ENCODE assay signal across 26 mouse cellular contexts in the genomic region with DNA sequence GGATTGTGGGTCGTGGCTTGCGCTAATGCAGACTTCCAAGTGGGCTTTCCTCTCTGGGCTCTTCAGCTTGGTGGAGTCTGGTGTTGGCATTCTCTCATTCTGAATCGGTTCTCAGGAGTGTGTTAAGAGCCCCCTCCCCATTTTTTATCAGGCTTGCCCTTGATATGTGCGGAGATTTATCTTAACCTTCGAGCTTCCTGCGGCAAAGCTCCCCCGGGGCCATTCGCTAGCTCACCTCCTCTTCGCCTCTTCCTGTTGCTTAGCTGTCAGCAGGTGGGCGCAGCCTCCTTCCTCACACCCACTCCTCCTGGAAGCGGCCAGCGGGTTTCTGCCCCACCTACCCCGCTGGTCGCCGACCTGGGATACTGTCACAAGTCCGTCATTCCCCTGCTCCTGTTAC. TPM values are rescaled to one million over a fixed set of nuclear protein-coding genes. Genes with fewer than 3 reads are reported as not detected.
DNase-seq lines count a peak whose midpoint lies in the region; ATAC-seq and TF ChIP-seq lines count a peak whose summit lies in the region.
"Had no signal": no experiment of that assay in that cellular context is flagged by ENCODE, and none has a peak within 500 bp of the region (broad histone marks: within the 10 kb centered on the region; RNA-seq: fewer than 3 reads in every experiment).

No protein-coding gene starts in this region.

- no peak for TF ChIP-seq CTCF in hindbrain, postnatal 0 days (IDR thresholded peaks at IDR 0.05; ENCODE audit: low read depth)
- no peak for TF ChIP-seq CTCF in ES-Bruce4 (IDR thresholded peaks at IDR 0.05; ENCODE audit: low read depth, low read length)

- no peak for TF ChIP-seq POLR2A in ES-Bruce4 (IDR thresholded peaks at IDR 0.05; ENCODE audit: insufficient read depth, low read length)

- peak overlapping the region; percentile 12; the same call in 1 of the 2 replicates for H3K4me3 ChIP-seq in heart, embryonic 11.5 days (ENCODE audit: low read depth, low read length)
- peak overlapping the region; percentile 28; the same call in 1 of the 2 replicates for H3K4me3 ChIP-seq in hindbrain, embryonic 10.5 days
- H3K4me3 ChIP-seq in hindbrain, postnatal 0 days (ENCODE audit: low read length), result no peak overlapping the region
- no peak overlapping the region for H3K4me3 ChIP-seq in ES-Bruce4 (ENCODE audit: low read depth, low read length)
- H3K4me3 ChIP-seq in midbrain, embryonic 15.5 days, result no peak overlapping the region
- H3K4me3 ChIP-seq: embryonic facial prominence, embryonic 13.5 days; forebrain, embryonic 15.5 days; limb, embryonic 15.5 days; liver, embryonic 15.5 days had no signal

- no peak for ATAC-seq in heart, embryonic 11.5 days (replicated peaks; ENCODE audit: insufficient number of reproducible peaks, low FRiP score, low TSS enrichment)
- ATAC-seq in hindbrain, postnatal 0 days, result no peak
- no peak for ATAC-seq in midbrain, embryonic 15.5 days (replicated peaks)
- no peak for ATAC-seq in erythroblast, adult 5-6 weeks (replicated peaks; ENCODE audit: low FRiP score, poor library complexity, severe bottlenecking)
- ATAC-seq: CD4-positive, CD25-positive, alpha-beta regulatory T cell, adult 4 months; forebrain, embryonic 15.5 days; inflammation-experienced regulatory T-cells, adult 6 months; lung, postnatal 0 days had no signal

- no peaks in the 10 kb centered on the region for H3K9me3 ChIP-seq in heart, embryonic 11.5 days (replicated peaks; ENCODE audit: control insufficient read depth, low read length)
- H3K9me3 ChIP-seq in hindbrain, embryonic 10.5 days, result no peaks in the 10 kb centered on the region
- H3K9me3 ChIP-seq in hindbrain, postnatal 0 days (ENCODE audit: low read length), result no peaks in the 10 kb centered on the region
- no peaks in the 10 kb centered on the region; the same call in 1 of the 2 replicates for H3K9me3 ChIP-seq in ES-Bruce4 (replicated peaks; ENCODE audit: control insufficient read depth, insufficient read depth, low read length, poor library complexity, severe bottlenecking)
- no peaks in the 10 kb centered on the region for H3K9me3 ChIP-seq in midbrain, embryonic 15.5 days
- H3K9me3 ChIP-seq: embryonic facial prominence, embryonic 13.5 days; forebrain, embryonic 15.5 days; limb, embryonic 15.5 days; liver, embryonic 15.5 days had no signal

- H3K27ac ChIP-seq in heart, embryonic 11.5 days (ENCODE audit: low read depth, low read length), result no peak overlapping the region
- no peak overlapping the region for H3K27ac ChIP-seq in hindbrain, embryonic 10.5 days
- no peak overlapping the region for H3K27ac ChIP-seq in hindbrain, postnatal 0 days
- H3K27ac ChIP-seq in ES-Bruce4 (ENCODE audit: insufficient read depth, low read length), result no peak overlapping the region
- no peak overlapping the region for H3K27ac ChIP-seq in midbrain, embryonic 15.5 days
- H3K27ac ChIP-seq: embryonic facial prominence, embryonic 13.5 days; forebrain, embryonic 15.5 days; limb, embryonic 15.5 days; liver, embryonic 15.5 days had no signal

- TF ChIP-seq EP300 in ES-Bruce4 (IDR thresholded peaks at IDR 0.05; ENCODE audit: insufficient read depth, low read depth, low read length), result peak; percentile 80

- DNase-seq in heart, postnatal 14 days, result no peak
- no peak for DNase-seq in hindbrain, embryonic 10.5 days (ENCODE audit: low spot score)
- DNase-seq in hindbrain, postnatal 0 days (ENCODE audit: low spot score), result no peak
- no peak for DNase-seq in cerebellum, postnatal 14 days
- DNase-seq: adrenal gland, adult 2 months; cerebellum, adult 8-10 months; gastrocnemius, postnatal 14 days; kidney, adult 2 months; kidney, postnatal 10 days; right cerebral cortex, adult 18-20 months; thymus, postnatal 25 days had no signal

- 0 out of 2 replicates have a peak, but pooled peaks cover 9% of the 10 kb centered on the region for H3K4me1 ChIP-seq in heart, embryonic 11.5 days (ENCODE audit: control insufficient read depth, insufficient read depth, low read length)
- H3K4me1 ChIP-seq in hindbrain, embryonic 10.5 days (replicated peaks), result peaks cover 40% of the 10 kb centered on the region
- H3K4me1 ChIP-seq in hindbrain, postnatal 0 days (ENCODE audit: insufficient read depth, low read length), result no peaks in the 10 kb centered on the region
- peaks cover 1% of the 10 kb centered on the region for H3K4me1 ChIP-seq in ES-Bruce4 (ENCODE audit: control insufficient read depth, insufficient read depth, low read length)
- H3K4me1 ChIP-seq in midbrain, embryonic 15.5 days, result peaks cover 22% of the 10 kb centered on the region
- H3K4me1 ChIP-seq: liver, embryonic 15.5 days had no signal

- WGBS in heart, embryonic 11.5 days (ENCODE audit: insufficient replicate concordance), result 1% methylated on average over 16 of the region's 16 CpGs
- under 1% methylated on average over 16 of the region's 16 CpGs for WGBS in hindbrain, embryonic 10.5 days
- under 1% methylated on average over 16 of the region's 16 CpGs for WGBS in hindbrain, postnatal 0 days
- 1% methylated on average over 16 of the region's 16 CpGs for WGBS in midbrain, embryonic 15.5 days

- H3K36me3 ChIP-seq in heart, embryonic 11.5 days (ENCODE audit: control insufficient read depth, insufficient read depth, low read length), result no peaks in the 10 kb centered on the region
- no peaks in the 10 kb centered on the region for H3K36me3 ChIP-seq in hindbrain, embryonic 10.5 days
- H3K36me3 ChIP-seq in hindbrain, postnatal 0 days (ENCODE audit: insufficient read depth, low read length), result no peaks in the 10 kb centered on the region
- H3K36me3 ChIP-seq in ES-Bruce4 (ENCODE audit: control insufficient read depth, insufficient read depth, low read length, poor library complexity, severe bottlenecking), result no peaks in the 10 kb centered on the region
- H3K36me3 ChIP-seq in midbrain, embryonic 15.5 days (replicated peaks), result no peaks in the 10 kb centered on the region
- H3K36me3 ChIP-seq: embryonic facial prominence, embryonic 13.5 days; forebrain, embryonic 15.5 days; limb, embryonic 15.5 days; liver, embryonic 15.5 days had no signal

- peaks cover 70% of the 10 kb centered on the region for H3K27me3 ChIP-seq in heart, embryonic 11.5 days (ENCODE audit: control insufficient read depth, insufficient read depth, low read length)
- H3K27me3 ChIP-seq in hindbrain, embryonic 10.5 days (ENCODE audit: insufficient read depth, poor library complexity, severe bottlenecking), result peaks cover 90% of the 10 kb centered on the region
- peaks cover 55% of the 10 kb centered on the region for H3K27me3 ChIP-seq in hindbrain, postnatal 0 days (ENCODE audit: insufficient read depth, low read length)
- H3K27me3 ChIP-seq in ES-Bruce4 (ENCODE audit: control insufficient read depth, insufficient read depth, low read length, poor library complexity, severe bottlenecking), result peaks cover 21% of the 10 kb centered on the region
- H3K27me3 ChIP-seq in midbrain, embryonic 15.5 days (replicated peaks), result peaks cover 71% of the 10 kb centered on the region

- no peak overlapping the region for H3K9ac ChIP-seq in heart, embryonic 11.5 days (ENCODE audit: low read depth, low read length)
- H3K9ac ChIP-seq in hindbrain, postnatal 0 days (replicated peaks; ENCODE audit: low read length), result no peak overlapping the region
- no peak overlapping the region for H3K9ac ChIP-seq in ES-Bruce4 (ENCODE audit: low read depth, poor library complexity, severe bottlenecking)
- no peak overlapping the region for H3K9ac ChIP-seq in midbrain, embryonic 15.5 days
- H3K9ac ChIP-seq: embryonic facial prominence, embryonic 13.5 days; forebrain, embryonic 15.5 days; limb, embryonic 15.5 days; liver, embryonic 15.5 days had no signal

- intact Hi-C loops in heart, postnatal 14 days (cut with DNase I), result no loop called here

- peak overlapping the region; percentile 1; the same call in 1 of the 2 replicates for H3K4me2 ChIP-seq in heart, embryonic 11.5 days
- H3K4me2 ChIP-seq in hindbrain, postnatal 0 days (ENCODE audit: low read depth, low read length), result no peak overlapping the region
- H3K4me2 ChIP-seq in midbrain, embryonic 15.5 days, result peak overlapping the region; percentile 15; the same call in 1 of the 2 replicates
- H3K4me2 ChIP-seq: embryonic facial prominence, embryonic 13.5 days; forebrain, embryonic 15.5 days; limb, embryonic 15.5 days; liver, embryonic 15.5 days had no signal

RNA-seq across cellular contexts. Expression of gene T, which starts 4.8 kb away (rescaled TPM):
- polyA plus RNA-seq in heart, embryonic 11.5 days (2014; fragmentation: Nextera tagmentation; extraction: Ambion mirVana), result 0.24 and 0.31 TPM in 2 replicates
- not detected for total RNA-seq in heart, postnatal 14 days (2021)
- polyA plus RNA-seq in hindbrain, embryonic 10.5 days (2016; fragmentation: Nextera tagmentation; extraction: Ambion mirVana), result 0.54 and 1.2 TPM in 2 replicates
- 0.52 TPM in 1 of 2 replicates, not detected in the other for total RNA-seq in hindbrain, postnatal 0 days (2014; rRNA removed)
- polyA plus RNA-seq in hindbrain, postnatal 0 days (2015; fragmentation: Nextera tagmentation; extraction: Ambion mirVana), result 0.31 and 0.44 TPM in 2 replicates
- polyA plus RNA-seq in ES-Bruce4 (2011; ENCODE audit: insufficient read depth, insufficient read length, low read depth, missing spikeins), result 11.4 and 12.5 TPM in 2 replicates
- polyA plus RNA-seq in midbrain, embryonic 15.5 days (2015; fragmentation: Nextera tagmentation; extraction: Ambion mirVana), result 0.56 and 0.61 TPM in 2 replicates
- total RNA-seq in erythroblast, adult 5-6 weeks (2015; ENCODE audit: low replicate concordance), result not detected in 2 replicates
- total RNA-seq in erythroblast, adult 5-6 weeks (2017; ENCODE audit: low replicate concordance), result not detected in 2 replicates
- total RNA-seq: adrenal gland, adult 2 months; gastrocnemius, postnatal 14 days; hematopoietic stem cell, adult 5-6 weeks; layer of hippocampus, adult 18-20 months; layer of hippocampus, postnatal 25 days had no signal
- polyA plus RNA-seq: CD4-positive, CD25-positive, alpha-beta regulatory T cell, adult 4 months; inflammation-experienced regulatory T-cells, adult 6 months; kidney, adult 2 months; liver, embryonic 15.5 days; lung, postnatal 0 days; small intestine, adult 2 months had no signal

Comparison
In these comparisons a context has a peak if more than half of its experiments do, and no peak if none do; other contexts are left out.
1. H3K4me3 ChIP-seq: peak in heart, embryonic 11.5 days (single experiment) and hindbrain, embryonic 10.5 days (single experiment); none in hindbrain, postnatal 0 days (single experiment), ES-Bruce4 (single experiment) and midbrain, embryonic 15.5 days (single experiment).